Mouse (Mus musculus): ENCODE results near the gene Mcrip1. TPM values are rescaled to one million over a fixed set of nuclear protein-coding genes. Genes with fewer than 3 reads are reported as not detected.

The Mcrip1 gene
- polyA plus RNA-seq, 1 experiment from 2014 or later, result 115 TPM

- ATAC-seq (ENCODE audit: low FRiP score, low TSS enrichment), result no peak
- Histone ChIP-seq H3K9ac (ENCODE audit: low read length) (no peak overlapping the region), H3K9me3 (ENCODE audit: control insufficient read depth, low read length) (no peaks in the 10 kb centered on the region), H3K27me3 (ENCODE audit: control insufficient read depth, insufficient read depth, low read length) (no peaks in the 10 kb centered on the region), H3K36me3 (ENCODE audit: control insufficient read depth, insufficient read depth, low read length) (peaks cover 19% of the 10 kb centered on the region), H3K4me1 (replicated peaks; ENCODE audit: control insufficient read depth, insufficient read depth) (peaks cover 8% of the 10 kb centered on the region), H3K4me3 (ENCODE audit: low read depth, low read length) (no peak overlapping the region), H3K27ac (replicated peaks) (no peak overlapping the region), H3K4me2 (replicated peaks; ENCODE audit: low read depth) (no peak overlapping the region)
- no peak for DNase-seq (ENCODE audit: low spot score)
- TF ChIP-seq EP300 (optimal IDR thresholded peaks at IDR 0.05) (no peak), CTCF (IDR thresholded peaks at IDR 0.05; ENCODE audit: low read depth) (no peak)
These were observed 26.4 kb upstream of the Mcrip1 start for GRCm38 (mm10) chr11:120575940-120576339.

GRCm38 (mm10) chr11:120575046-120575445 lies 25.5 kb upstream of the Mcrip1 start:
- Histone ChIP-seq H3K27ac (replicated peaks) (no peak overlapping the region), H3K9ac (ENCODE audit: low read length) (no peak overlapping the region), H3K4me1 (replicated peaks; ENCODE audit: control insufficient read depth, insufficient read depth) (peaks cover 5% of the 10 kb centered on the region), H3K4me3 (ENCODE audit: low read depth, low read length) (no peak overlapping the region), H3K9me3 (ENCODE audit: control insufficient read depth, low read length) (no peaks in the 10 kb centered on the region), H3K36me3 (ENCODE audit: control insufficient read depth, insufficient read depth, low read length) (peaks cover 19% of the 10 kb centered on the region), H3K27me3 (ENCODE audit: control insufficient read depth, insufficient read depth, low read length) (no peaks in the 10 kb centered on the region), H3K4me2 (replicated peaks; ENCODE audit: low read depth) (no peak overlapping the region)
- ATAC-seq (ENCODE audit: low FRiP score, low TSS enrichment), result no peak
- 78% methylated on average over 2 of the region's 2 CpGs for WGBS
- TF ChIP-seq CTCF (IDR thresholded peaks at IDR 0.05; ENCODE audit: low read depth), result no peak
- no peak for TF ChIP-seq EP300 (optimal IDR thresholded peaks at IDR 0.05)
- no peak for DNase-seq (ENCODE audit: low spot score)

GRCm38 (mm10) chr11:120574278-120574600 lies 24.7 kb upstream of the Mcrip1 start:
- H3K4me1 ChIP-seq (replicated peaks; ENCODE audit: control insufficient read depth, insufficient read depth), result peaks cover 4% of the 10 kb centered on the region; the same call in 1 of the 2 replicates
- DNase-seq (ENCODE audit: low spot score), result no peak
- peak overlapping the region; percentile 41; the same call in 1 of the 2 replicates for H3K9ac ChIP-seq (ENCODE audit: low read length)
- H3K4me2 ChIP-seq (replicated peaks; ENCODE audit: low read depth), result peak overlapping the region; percentile 79
- no peaks in the 10 kb centered on the region for H3K9me3 ChIP-seq (ENCODE audit: control insufficient read depth, low read length)
- no peaks in the 10 kb centered on the region for H3K27me3 ChIP-seq (ENCODE audit: control insufficient read depth, insufficient read depth, low read length)
- no peak for ATAC-seq (ENCODE audit: low FRiP score, low TSS enrichment)
- H3K36me3 ChIP-seq (ENCODE audit: control insufficient read depth, insufficient read depth, low read length), result peaks cover 17% of the 10 kb centered on the region
- peak overlapping the region; percentile 98 for H3K4me3 ChIP-seq (ENCODE audit: low read depth, low read length)
- TF ChIP-seq CTCF (IDR thresholded peaks at IDR 0.05; ENCODE audit: low read depth) (no peak), EP300 (optimal IDR thresholded peaks at IDR 0.05) (no peak)
- peak overlapping the region; percentile 45; the same call in 1 of the 2 replicates for H3K27ac ChIP-seq (replicated peaks)
- WGBS, result 26% methylated on average over 5 of the region's 5 CpGs

GRCm38 (mm10) chr11:120573585-120574277 lies 24.2 kb upstream of the Mcrip1 start:
- H3K27ac ChIP-seq (replicated peaks), result peak overlapping the region; percentile 96
- no peaks in the 10 kb centered on the region for H3K9me3 ChIP-seq (ENCODE audit: control insufficient read depth, low read length)
- ATAC-seq (ENCODE audit: low FRiP score, low TSS enrichment) (peak; percentile 5; the same call in 1 of the 2 replicates), DNase-seq (ENCODE audit: low spot score) (no peak)
- WGBS, result under 1% methylated on average over 23 of the region's 23 CpGs
- H3K9ac ChIP-seq (ENCODE audit: low read length), result peak overlapping the region; percentile 81
- H3K27me3 ChIP-seq (ENCODE audit: control insufficient read depth, insufficient read depth, low read length), result no peaks in the 10 kb centered on the region
- H3K4me1 ChIP-seq (replicated peaks; ENCODE audit: control insufficient read depth, insufficient read depth), result peaks cover 4% of the 10 kb centered on the region; the same call in 1 of the 2 replicates
- TF ChIP-seq EP300 (optimal IDR thresholded peaks at IDR 0.05), result no peak
- no peak for TF ChIP-seq CTCF (IDR thresholded peaks at IDR 0.05; ENCODE audit: low read depth)
- peaks cover 13% of the 10 kb centered on the region for H3K36me3 ChIP-seq (ENCODE audit: control insufficient read depth, insufficient read depth, low read length)
- H3K4me2 ChIP-seq (replicated peaks; ENCODE audit: low read depth), result peak overlapping the region; percentile 79
- H3K4me3 ChIP-seq (ENCODE audit: low read depth, low read length), result peak overlapping the region; percentile 98

GRCm38 (mm10) chr11:120572752-120573584 lies 23.4 kb upstream of the Mcrip1 start, which contains the start of gene P4hb:
P4hb (minus strand) TSS chr11:120573253.
- WGBS, result under 1% methylated on average over 90 of the region's 94 CpGs
- no peak for TF ChIP-seq CTCF (IDR thresholded peaks at IDR 0.05; ENCODE audit: low read depth)
- no peak for TF ChIP-seq EP300 (optimal IDR thresholded peaks at IDR 0.05)

More at GRCm38 (mm10) chr11:120572752-120573584, 23.4 kb upstream of the Mcrip1 start, which contains the start of gene P4hb:
- Histone ChIP-seq H3K4me1 (replicated peaks; ENCODE audit: control insufficient read depth, insufficient read depth) (peaks cover 4% of the 10 kb centered on the region; the same call in 1 of the 2 replicates), H3K27ac (replicated peaks) (peak within 1 kb of the TSS; percentile 96), H3K27me3 (ENCODE audit: control insufficient read depth, insufficient read depth, low read length) (no peaks in the 10 kb centered on the region), H3K9me3 (ENCODE audit: control insufficient read depth, low read length) (no peaks in the 10 kb centered on the region), H3K36me3 (ENCODE audit: control insufficient read depth, insufficient read depth, low read length) (peaks cover 13% of the 10 kb centered on the region), H3K4me3 (ENCODE audit: low read depth, low read length) (peak within 1 kb of the TSS; percentile 98), H3K9ac (ENCODE audit: low read length) (peak within 1 kb of the TSS; percentile 96), H3K4me2 (replicated peaks; ENCODE audit: low read depth) (peak within 1 kb of the TSS; percentile 80)
- ATAC-seq (ENCODE audit: low FRiP score, low TSS enrichment), result peak; percentile 96
- peak; percentile 100 for DNase-seq (ENCODE audit: low spot score)
